Mouse (Mus musculus): ENCODE measurements around the gene Renbp.

- TF ChIP-seq CTCF (IDR thresholded peaks at IDR 0.05; ENCODE audit: control insufficient read depth, insufficient read depth, insufficient read length) (no peak), USF1 (IDR thresholded peaks at IDR 0.05; ENCODE audit: low read depth) (no peak), MAX (IDR thresholded peaks at IDR 0.05) (no peak), CEBPB (IDR thresholded peaks at IDR 0.05; ENCODE audit: low read depth) (no peak), MYOG (IDR thresholded peaks at IDR 0.05; ENCODE audit: control insufficient read depth, extremely low read depth, insufficient read length) (no peak), FOSL1 (IDR thresholded peaks at IDR 0.05; ENCODE audit: insufficient read depth, low read length, poor library complexity, severe bottlenecking) (no peak)
Measured at GRCm38 (mm10) chrX:73946896-73947295, 16.2 kb upstream of the Renbp start.
